Mouse (Mus musculus) mouse trophoblast stem cell (cell line): ENCODE results near the gene Runx3.

Experiments used
- in situ Hi-C, 2 experiments: fragments of 300-500 bp; cut with MseI, MboI; formaldehyde crosslinking; loops; 2 replicates in 1 of 2; 3 replicates in 1 of 2; pipeline ENCODE4 v1.15.1; 2025

Gene Runx3

GRCm38 (mm10) chr4:135221632-135222407 is 101.4 kb downstream of the Runx3 start:
- in situ Hi-C loops: no loop called here

DNA sequence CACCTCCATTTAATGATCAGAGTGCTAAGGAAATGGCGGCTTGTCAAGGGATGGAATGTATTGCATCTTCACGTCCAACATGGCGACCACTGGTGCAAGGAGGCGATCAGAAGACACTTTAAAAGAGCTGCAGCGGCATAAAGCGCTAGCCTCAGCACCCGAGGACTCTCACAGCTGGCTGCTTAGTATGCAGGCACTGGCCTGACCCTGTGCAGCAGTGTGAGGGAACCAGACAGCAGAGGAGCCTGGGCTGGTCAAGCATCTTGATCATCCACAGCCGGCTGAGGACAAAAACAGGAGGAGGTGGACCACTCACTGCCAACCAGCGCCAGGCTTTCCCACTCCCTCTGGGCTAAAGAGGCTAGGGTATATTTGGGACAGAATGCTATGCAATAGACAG is 103.4 kb downstream of the Runx3 start:
- in situ Hi-C loops: no loop called here

GRCm38 (mm10) chr4:135226008-135226667 is 105.7 kb downstream of the Runx3 start:
- in situ Hi-C loops: no loop called here
